ENCODE assay signal across 26 mouse cellular contexts in the genomic region with DNA sequence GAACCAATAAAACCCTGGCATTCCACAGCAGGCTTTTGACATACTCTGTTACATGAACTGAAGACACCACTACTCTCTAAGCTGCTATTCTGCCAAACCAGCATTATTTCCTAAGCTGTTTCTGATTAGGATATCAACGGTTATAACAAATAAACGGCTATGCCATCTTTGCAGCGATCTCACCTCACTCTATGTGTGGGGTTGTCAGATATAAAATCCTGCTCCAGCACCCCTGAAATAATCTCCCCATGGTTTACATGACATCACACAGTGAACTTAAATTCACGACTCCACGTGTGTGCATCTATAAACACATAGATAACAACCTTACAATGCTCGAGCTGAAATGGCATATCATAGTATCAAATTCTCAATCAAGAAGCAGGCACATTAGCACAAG.
"Had no signal": no experiment of that assay in that cellular context is flagged by ENCODE, and none has a peak within 500 bp of the region (broad histone marks: within the 10 kb centered on the region; RNA-seq: fewer than 3 reads in every experiment).

No protein-coding gene starts in this region.

- H3K9me3 ChIP-seq: heart, embryonic 13.5 days; heart, embryonic 15.5 days; intestine, embryonic 15.5 days; kidney, embryonic 15.5 days; limb, embryonic 10.5 days; limb, embryonic 12.5 days; liver, embryonic 13.5 days had no signal

- DNase-seq: gastrocnemius, postnatal 14 days; gastrocnemius, postnatal 36 days; heart, adult 11 months; heart, adult 2 months; heart, postnatal 14 days; heart, postnatal 36 days; kidney, adult 2 months; kidney, adult 9 months; kidney, postnatal 14 days; kidney, postnatal 36 days; liver; liver, embryonic 13.5 days had no signal

- H3K4me1 ChIP-seq: intestine, embryonic 15.5 days had no signal

- H3K27me3 ChIP-seq: heart, embryonic 13.5 days; heart, embryonic 15.5 days; intestine, embryonic 15.5 days; kidney, embryonic 15.5 days; limb, embryonic 12.5 days; liver, embryonic 13.5 days had no signal

- H3K4me3 ChIP-seq: heart, adult 2 months; heart, embryonic 13.5 days; heart, embryonic 15.5 days; intestine, embryonic 15.5 days; kidney, embryonic 15.5 days; left cerebral cortex, adult 2 months; limb, embryonic 10.5 days; limb, embryonic 12.5 days; liver, embryonic 13.5 days had no signal

- H3K9ac ChIP-seq: heart, embryonic 13.5 days; heart, embryonic 15.5 days; hindbrain, embryonic 14.5 days; intestine, embryonic 15.5 days; kidney, embryonic 15.5 days; limb, embryonic 12.5 days; liver, embryonic 13.5 days had no signal

- H3K4me2 ChIP-seq: heart, embryonic 11.5 days; heart, embryonic 13.5 days; heart, embryonic 15.5 days; hindbrain, embryonic 14.5 days; intestine, embryonic 15.5 days; kidney, embryonic 15.5 days; limb, embryonic 12.5 days; liver, embryonic 11.5 days; liver, embryonic 13.5 days had no signal

- H3K36me3 ChIP-seq: heart, embryonic 13.5 days; heart, embryonic 15.5 days; intestine, embryonic 15.5 days; kidney, embryonic 15.5 days; liver, embryonic 13.5 days had no signal

- ATAC-seq: hindbrain, embryonic 16.5 days; inflammation-experienced regulatory T-cells, adult 6 months; intestine, embryonic 15.5 days; intestine, postnatal 0 days had no signal

- H3K27ac ChIP-seq: heart, adult 2 months; heart, embryonic 13.5 days; heart, embryonic 15.5 days; hindbrain, embryonic 14.5 days; intestine, embryonic 15.5 days; kidney, embryonic 15.5 days; kidney, postnatal 0 days; left cerebral cortex, adult 2 months; limb, embryonic 10.5 days; limb, embryonic 12.5 days; liver, embryonic 13.5 days had no signal
